8 mouse cellular contexts compared by ENCODE assay signal in the genomic region with DNA sequence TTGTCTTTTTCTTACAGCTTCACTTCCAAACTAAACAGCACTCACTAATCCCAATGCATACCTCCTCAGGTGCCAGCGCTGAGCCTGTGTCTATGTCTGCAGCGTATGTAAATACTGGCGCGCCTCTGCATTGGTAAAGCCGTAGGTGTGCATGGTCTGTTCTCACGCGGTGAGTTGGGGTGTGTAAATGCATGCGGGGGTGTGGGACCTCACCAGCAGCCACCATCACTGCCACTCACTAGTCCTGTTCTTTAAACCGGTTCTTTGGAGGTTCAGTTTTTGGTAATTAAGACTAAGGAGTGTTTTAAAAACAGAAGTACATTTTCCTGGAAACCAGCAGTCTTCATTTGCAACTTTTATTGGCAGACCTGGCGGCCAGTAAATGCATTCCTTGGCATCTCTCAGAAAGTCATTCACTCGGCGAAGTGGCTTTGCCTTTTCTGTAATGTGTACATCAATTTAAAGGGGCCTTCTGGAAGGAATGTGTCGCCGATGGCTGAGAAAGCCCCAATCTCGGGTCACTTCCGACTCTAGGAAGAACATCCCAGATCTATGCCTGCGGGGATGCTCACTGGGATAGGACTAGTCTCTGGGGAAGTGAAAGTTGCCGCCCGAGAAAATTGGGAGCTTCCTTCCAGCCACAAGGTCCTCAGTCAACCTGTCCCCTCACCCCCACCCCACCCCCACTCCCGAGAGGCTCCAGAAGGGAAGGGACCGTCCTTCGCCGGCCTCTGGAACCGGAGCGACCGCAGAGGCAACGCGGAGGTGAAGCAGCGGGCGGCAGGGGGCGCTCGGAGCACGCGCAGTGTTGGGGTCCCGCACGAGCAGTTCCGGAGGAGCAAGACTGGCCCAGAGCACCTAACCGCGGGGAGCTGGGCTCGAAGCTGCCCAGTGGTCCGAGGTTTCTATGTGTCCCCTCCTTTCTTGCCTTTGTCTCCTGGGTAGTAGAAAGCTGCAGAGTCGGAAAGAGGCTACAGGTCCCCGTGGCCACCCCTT. TPM values are rescaled to one million over a fixed set of nuclear protein-coding genes. Genes with fewer than 3 reads are reported as not detected.
DNase-seq lines count a peak whose midpoint lies in the region; ATAC-seq lines count a peak whose summit lies in the region.

No protein-coding gene starts in this region.

- peak; percentile 21 to 36 for DNase-seq in CD8-positive naive resting alpha-beta T cell, adult 2 months (ENCODE audit: low read depth in 2 of 2, low spot score in 2 of 2)
- DNase-seq in heart, postnatal 10 days = peak; percentile 92 to 94
- peak; percentile 88 to 97 for DNase-seq in kidney, postnatal 36 days
- DNase-seq in testis, postnatal 14 days (ENCODE audit: low spot score) = peak; percentile 67

- peak overlapping the region; percentile 55 for H3K4me2 ChIP-seq in forebrain, embryonic 15.5 days (replicated peaks)
- H3K4me2 ChIP-seq in liver, embryonic 16.5 days (ENCODE audit: low read depth, low read length) = peak overlapping the region; percentile 49
- peak overlapping the region; percentile 54 for H3K4me2 ChIP-seq in neural tube, embryonic 13.5 days

- H3K4me3 ChIP-seq in forebrain, embryonic 15.5 days = peak overlapping the region; percentile 30
- peak overlapping the region; percentile 21; the same call in 1 of the 2 replicates for H3K4me3 ChIP-seq in liver, embryonic 16.5 days (ENCODE audit: low read depth, low read length)
- peak overlapping the region; percentile 28 for H3K4me3 ChIP-seq in neural tube, embryonic 13.5 days

- no peak overlapping the region for H3K27ac ChIP-seq in forebrain, embryonic 15.5 days (replicated peaks)
- no peak overlapping the region for H3K27ac ChIP-seq in liver, embryonic 16.5 days (ENCODE audit: low read length)
- no peak overlapping the region for H3K27ac ChIP-seq in neural tube, embryonic 13.5 days (replicated peaks)

- H3K9me3 ChIP-seq in forebrain, embryonic 15.5 days = no peaks in the 10 kb centered on the region
- no peaks in the 10 kb centered on the region for H3K9me3 ChIP-seq in liver, embryonic 16.5 days (replicated peaks; ENCODE audit: control insufficient read depth, low read length)
- H3K9me3 ChIP-seq in neural tube, embryonic 13.5 days = no peaks in the 10 kb centered on the region

- peaks cover 68% of the 10 kb centered on the region for H3K27me3 ChIP-seq in forebrain, embryonic 15.5 days
- peaks cover 78% of the 10 kb centered on the region for H3K27me3 ChIP-seq in liver, embryonic 16.5 days (ENCODE audit: control insufficient read depth, insufficient read depth, low read depth, low read length)
- H3K27me3 ChIP-seq in neural tube, embryonic 13.5 days = peaks cover 87% of the 10 kb centered on the region

- H3K36me3 ChIP-seq in forebrain, embryonic 15.5 days = no peaks in the 10 kb centered on the region
- no peaks in the 10 kb centered on the region for H3K36me3 ChIP-seq in liver, embryonic 16.5 days (ENCODE audit: control insufficient read depth, insufficient read depth)
- H3K36me3 ChIP-seq in neural tube, embryonic 13.5 days = no peaks in the 10 kb centered on the region

- ATAC-seq in cerebellum, adult (ENCODE audit: insufficient number of reproducible peaks, low FRiP score, low TSS enrichment) = 0 out of 2 replicates have a peak, but pooled peaks have one; percentile 51
- ATAC-seq in forebrain, embryonic 15.5 days (replicated peaks) = peak; percentile 85
- no peak for ATAC-seq in liver, embryonic 16.5 days (ENCODE audit: low read depth)
- ATAC-seq in neural tube, embryonic 13.5 days (ENCODE audit: low read depth) = peak; percentile 90

- WGBS in forebrain, embryonic 15.5 days = 1% methylated on average over 43 of the region's 43 CpGs
- WGBS in liver, embryonic 16.5 days (ENCODE audit: insufficient replicate concordance) = 1% methylated on average over 43 of the region's 43 CpGs
- 1% methylated on average over 43 of the region's 43 CpGs for WGBS in neural tube, embryonic 13.5 days

- intact Hi-C loops in heart, postnatal 10 days (cut with DNase I) = loop anchor here (1.0 to 5.0 kb wide), 9 partner anchors 156 to 1001 kb away; partner anchors contain the start of genes D930007J09Rik and Wrnip1

- peaks cover 20% of the 10 kb centered on the region for H3K4me1 ChIP-seq in forebrain, embryonic 15.5 days
- H3K4me1 ChIP-seq in liver, embryonic 16.5 days (ENCODE audit: control insufficient read depth, low read depth, low read length) = peaks cover 3% of the 10 kb centered on the region; the same call in 1 of the 2 replicates
- H3K4me1 ChIP-seq in neural tube, embryonic 13.5 days (replicated peaks) = peaks cover 23% of the 10 kb centered on the region

- H3K9ac ChIP-seq in forebrain, embryonic 15.5 days (replicated peaks) = peak overlapping the region; percentile 8; the same call in 1 of the 2 replicates
- H3K9ac ChIP-seq in liver, embryonic 16.5 days (ENCODE audit: low read depth, low read length) = no peak overlapping the region
- H3K9ac ChIP-seq in neural tube, embryonic 13.5 days = peak overlapping the region; percentile 50

RNA-seq across cellular contexts. Expression of gene Foxc1, which starts 5.6 kb away (rescaled TPM):
- 1.0 and 1.2 TPM in 2 replicates for polyA plus RNA-seq in forebrain, embryonic 15.5 days (2015; fragmentation: Nextera tagmentation; extraction: Ambion mirVana)
- total RNA-seq in heart, postnatal 10 days (2021) = 1 to 10 TPM; 7.0 to 7.8 TPM
- polyA plus RNA-seq in liver, embryonic 16.5 days (2015; fragmentation: Nextera tagmentation; extraction: Ambion mirVana) = not detected in 2 replicates
- 2.4 and 2.6 TPM in 2 replicates for polyA plus RNA-seq in neural tube, embryonic 13.5 days (2015; fragmentation: Nextera tagmentation; extraction: Ambion mirVana)

Comparison
In these comparisons a context has a peak if more than half of its experiments do, and no peak if none do; other contexts are left out.
1. DNase-seq: peak in every context shown above with its lines; median percentile 93 in heart, postnatal 10 days; 92 in kidney, postnatal 36 days; 67 in testis, postnatal 14 days; 28 in CD8-positive naive resting alpha-beta T cell, adult 2 months.